Mouse (Mus musculus): ENCODE data around the gene Olfr1152. TPM values are rescaled to one million over a fixed set of nuclear protein-coding genes. Genes with fewer than 3 reads are reported as not detected.

The Olfr1152 gene
- total RNA-seq (2023) = not detected

DNA sequence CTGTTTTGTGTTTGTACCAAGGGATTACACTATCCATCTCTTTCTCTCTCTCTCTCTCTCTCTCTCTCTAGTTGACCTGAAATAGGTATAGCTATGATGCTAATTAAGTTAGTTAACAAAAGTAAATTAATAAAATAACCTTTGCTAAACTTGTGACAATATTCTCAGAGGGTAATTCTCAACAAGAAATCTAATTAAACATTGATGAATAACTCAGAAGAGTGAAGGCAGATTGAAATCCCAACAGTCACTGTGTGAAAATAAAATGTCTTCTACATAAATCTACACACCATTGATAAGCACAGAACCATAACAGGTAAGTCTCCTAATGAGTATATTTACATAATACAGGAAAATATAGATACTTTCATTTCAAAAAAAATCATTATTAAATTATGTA is at the start of gene Olfr1152:
Olfr1152 (plus strand) TSS at position 301 of the 400 bp plus-strand sequence.

DNA sequence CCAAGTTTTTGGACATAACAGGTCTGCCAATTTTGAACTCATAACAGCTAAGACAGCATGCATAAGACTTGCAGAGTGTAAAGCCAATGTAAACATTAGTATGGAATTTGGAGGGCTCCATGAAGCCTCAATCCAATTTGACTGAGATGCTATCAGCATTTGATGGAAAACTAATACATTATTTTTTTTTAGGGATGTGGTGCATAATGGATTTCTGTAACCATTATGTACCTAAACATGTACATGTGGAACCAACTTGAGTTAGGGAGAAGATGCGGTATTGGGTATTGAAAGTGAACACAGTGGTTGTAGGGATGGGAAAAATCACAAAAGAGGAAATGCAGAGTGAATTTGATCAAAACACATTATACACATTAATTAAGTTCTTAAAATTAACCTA is 36.1 kb upstream of the Olfr1152 start, which contains the start of gene Olfr1148:
Olfr1148 (plus strand) TSS at position 301 of the 400 bp plus-strand sequence.

DNA sequence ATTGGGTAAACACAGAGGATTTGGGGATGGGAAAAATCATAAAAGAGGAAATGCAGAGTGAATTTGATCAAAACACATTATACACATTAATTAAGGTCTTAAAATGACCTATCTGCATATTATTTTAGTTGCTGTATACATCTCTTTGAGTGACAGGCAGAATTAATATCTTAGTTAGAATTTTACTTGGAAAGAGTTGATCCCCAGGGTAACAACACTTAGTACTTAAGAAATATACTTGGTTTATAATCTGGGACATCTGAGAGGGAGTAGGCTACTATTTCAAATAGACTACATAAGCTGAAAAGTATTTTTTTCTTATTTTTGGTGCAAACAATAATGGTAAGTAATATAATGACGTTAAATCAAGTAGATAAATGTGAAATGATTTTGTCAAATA is 22.6 kb upstream of the Olfr1152 start, which contains the start of gene Olfr1150-ps1:
Olfr1150-ps1 (plus strand) TSS at position 301 of the 400 bp plus-strand sequence.

DNA sequence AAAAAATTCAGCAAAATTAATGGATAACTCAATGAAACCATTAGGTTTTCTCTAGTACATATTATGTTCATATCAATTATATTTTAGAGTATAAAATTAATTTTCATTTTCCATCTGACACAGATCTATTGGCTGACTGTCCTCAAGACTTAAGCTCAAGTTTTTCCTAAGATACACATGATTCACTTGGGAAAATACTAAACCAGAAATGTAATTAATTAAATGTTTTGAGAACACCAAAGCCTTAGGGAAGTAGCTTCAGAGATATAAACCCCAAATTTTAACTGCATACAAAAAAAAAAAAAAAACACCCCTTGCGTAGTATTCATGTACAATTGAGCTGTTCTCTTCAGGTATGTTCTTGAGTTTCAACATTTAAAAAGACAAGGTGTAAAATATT is 10.7 kb upstream of the Olfr1152 start, which contains the start of gene Olfr1151:
Olfr1151 (plus strand) TSS at position 301 of the 400 bp plus-strand sequence.

DNA sequence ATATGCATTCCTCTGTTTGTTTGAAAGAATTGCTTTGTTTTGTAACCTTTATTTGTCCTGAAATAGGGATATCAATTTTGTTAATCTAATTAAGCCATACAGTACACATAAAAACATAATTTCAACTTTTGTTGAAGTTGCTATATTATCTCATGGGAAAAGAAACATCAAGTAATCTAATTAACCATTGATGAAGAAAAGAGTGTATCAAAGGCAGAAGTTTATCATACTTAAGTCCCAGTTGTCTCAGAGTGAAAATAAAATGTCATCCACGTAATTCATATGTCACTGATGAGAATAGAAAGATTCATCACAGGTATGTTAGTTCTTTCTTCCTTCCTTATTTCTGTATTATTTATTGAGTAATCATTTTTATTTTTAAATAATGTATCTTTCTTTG is 28.4 kb downstream of the Olfr1152 start, which contains the start of gene Olfr1153:
Olfr1153 (plus strand) TSS at position 301 of the 400 bp plus-strand sequence.

DNA sequence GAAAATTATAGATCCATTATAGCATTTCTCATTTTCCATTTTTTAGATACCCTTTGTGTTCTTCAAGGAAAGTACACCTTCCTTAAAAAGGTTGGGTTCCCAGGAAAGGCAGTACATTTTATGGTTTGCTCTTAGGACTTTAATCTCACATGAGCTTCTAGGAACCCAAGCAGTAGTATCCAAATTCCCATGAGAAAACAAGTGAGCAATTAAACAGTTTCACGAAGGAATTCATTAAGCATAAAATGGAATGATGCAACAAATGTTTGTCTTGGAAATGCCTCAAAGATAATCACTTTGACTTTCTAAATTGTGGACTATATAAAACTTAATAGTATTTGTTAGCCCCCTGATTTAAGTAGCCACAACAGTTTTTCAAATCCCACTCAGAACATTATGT is 38.8 kb downstream of the Olfr1152 start, which contains the start of gene Olfr1154:
Olfr1154 (minus strand) TSS at position 101 of the 400 bp plus-strand sequence.

Other genes with a start within 250 kb of the Olfr1152 start
- not detected for gene Olfr1131, start 239.4 kb upstream of the Olfr1152 start, total RNA-seq (2023)
- gene Olfr1132, start 229.0 kb upstream of the Olfr1152 start, total RNA-seq (2023) = not detected
- not detected for gene Olfr1133, start 219.1 kb upstream of the Olfr1152 start, total RNA-seq (2023)
- gene Olfr1134, start 208.0 kb upstream of the Olfr1152 start, total RNA-seq (2023) = not detected
- gene Olfr1135, start 192.8 kb upstream of the Olfr1152 start, total RNA-seq (2023) = not detected
- gene Olfr1136, start 172.5 kb upstream of the Olfr1152 start, total RNA-seq (2023) = not detected
- gene Olfr1137, start 153.3 kb upstream of the Olfr1152 start, total RNA-seq (2023) = not detected
- gene Olfr1138, start 126.5 kb upstream of the Olfr1152 start, total RNA-seq (2023) = not detected
- not detected for gene Olfr1140, start 122.7 kb upstream of the Olfr1152 start, total RNA-seq (2023)
- gene Olfr1141, start 112.5 kb upstream of the Olfr1152 start, total RNA-seq (2023) = not detected
- not detected for gene Olfr152, start 87.0 kb upstream of the Olfr1152 start, total RNA-seq (2023)
- gene Olfr1143, start 65.9 kb upstream of the Olfr1152 start, total RNA-seq (2023) = not detected
- not detected for gene Olfr1145, start 56.7 kb upstream of the Olfr1152 start, total RNA-seq (2023)
- not detected for gene Olfr1148, start 36.0 kb upstream of the Olfr1152 start, total RNA-seq (2023)
- not detected for gene Olfr1150-ps1, start 22.5 kb upstream of the Olfr1152 start, total RNA-seq (2023)
- not detected for gene Olfr1151, start 10.6 kb upstream of the Olfr1152 start, total RNA-seq (2023)
- gene Olfr1153, start 28.5 kb downstream of the Olfr1152 start, total RNA-seq (2023) = not detected
- gene Olfr1154, start 38.7 kb downstream of the Olfr1152 start, total RNA-seq (2023) = not detected
- not detected for gene Olfr1155, start 78.6 kb downstream of the Olfr1152 start, total RNA-seq (2023)
- not detected for gene Olfr1156, start 86.6 kb downstream of the Olfr1152 start, total RNA-seq (2023)
- gene Olfr1157, start 101.8 kb downstream of the Olfr1152 start, total RNA-seq (2023) = not detected
- not detected for gene Olfr74, start 108.2 kb downstream of the Olfr1152 start, total RNA-seq (2023)
- not detected for gene Olfr1158, start 123.6 kb downstream of the Olfr1152 start, total RNA-seq (2023)
- gene Olfr1160, start 141.8 kb downstream of the Olfr1152 start, total RNA-seq (2023) = not detected
- not detected for gene Olfr1161, start 156.3 kb downstream of the Olfr1152 start, total RNA-seq (2023)
- not detected for gene Olfr73, start 171.2 kb downstream of the Olfr1152 start, total RNA-seq (2023)
- gene Olfr1162, start 184.6 kb downstream of the Olfr1152 start, total RNA-seq (2023) = not detected
- gene Olfr1163, start 205.3 kb downstream of the Olfr1152 start, total RNA-seq (2023) = not detected
- not detected for gene Olfr1164, start 227.5 kb downstream of the Olfr1152 start, total RNA-seq (2023)

Data from monocyte, adult 59 days (primary cell).